Mouse (Mus musculus) erythroblast, embryonic 14.5 days (primary cell): ENCODE measurements around the gene Ergic1. TPM values are rescaled to one million over a fixed set of nuclear protein-coding genes. Genes with fewer than 3 reads are reported as not detected.
A peak's percentile ranks its signal among the peaks of the same experiment; 100 is the strongest.

Experiments
- H3K27me3 ChIP-seq: 2 replicates; pipeline ENCODE4 v1.6.1; 2012; ENCODE audit warnings: inconsistent platforms; ENCODE audit not compliant: control insufficient read depth
- H3K36me3 ChIP-seq: 2 replicates; pipeline ENCODE4 v1.6.1; 2012; ENCODE audit warnings: mild to moderate bottlenecking, inconsistent platforms; ENCODE audit not compliant: control insufficient read depth
- H3K4me1 ChIP-seq: 2 replicates; pipeline ENCODE4 v1.6.1; 2012; ENCODE audit warnings: inconsistent platforms; ENCODE audit not compliant: control insufficient read depth
- H3K4me3 ChIP-seq: replicated peaks from 2 replicates; pipeline ENCODE3; 2012; ENCODE audit warnings: moderate library complexity, mild to moderate bottlenecking, inconsistent platforms
- H3K9me3 ChIP-seq: 2 replicates; pipeline ENCODE4 v1.6.1; 2012; ENCODE audit warnings: low read length, inconsistent platforms, mixed read lengths; ENCODE audit not compliant: control insufficient read depth
- GATA1 ChIP-seq: IDR thresholded peaks from 2 replicates; pipeline ENCODE4 v1.6.1; 2012; ENCODE audit warnings: low read length, inconsistent platforms, mixed read lengths
- TAL1 ChIP-seq: IDR thresholded peaks from 3 replicates; pipeline ENCODE4 v1.6.1; 2012; ENCODE audit warnings: low read length, inconsistent platforms, mixed read lengths
- polyA plus RNA-seq: library from polyadenylated mRNA; stranded (reverse); fragments of >175 nt; gene quantifications from 2 replicates; pipeline ENCODE4 v1.2.3, GENCODE M21; 2012

Ergic1 gene
- polyA plus RNA-seq, 1 experiment = 0.23 TPM

GRCm38 (mm10) chr17:26662204-26662603 lies 100.9 kb downstream of the Ergic1 start:
- Histone ChIP-seq H3K36me3 (no peaks in the 10 kb centered on the region), H3K4me1 (peaks cover 26% of the 10 kb centered on the region), H3K27me3 (peaks cover 12% of the 10 kb centered on the region), H3K9me3 (no peaks in the 10 kb centered on the region), H3K4me3 (no peak overlapping the region)
- TF ChIP-seq GATA1 = no peak
- TF ChIP-seq TAL1 = no peak

GRCm38 (mm10) chr17:26662978-26663683 lies 101.8 kb downstream of the Ergic1 start, which contains the start of gene Atp6v0e:
TSS of gene Atp6v0e (plus strand) at chr17:26663231.
- Histone ChIP-seq H3K27me3 (peaks cover 12% of the 10 kb centered on the region), H3K4me3 (peak within 1 kb of the TSS; percentile 75), H3K9me3 (no peaks in the 10 kb centered on the region), H3K36me3 (no peaks in the 10 kb centered on the region), H3K4me1 (peaks cover 26% of the 10 kb centered on the region)
- TF ChIP-seq GATA1 (no peak), TAL1 (no peak)

GRCm38 (mm10) chr17:26665600-26665999 lies 104.3 kb downstream of the Ergic1 start:
- no peak overlapping the region for H3K4me3 ChIP-seq
- no peaks in the 10 kb centered on the region for H3K36me3 ChIP-seq
- no peaks in the 10 kb centered on the region for H3K9me3 ChIP-seq
- peaks cover 11% of the 10 kb centered on the region for H3K27me3 ChIP-seq
- TF ChIP-seq TAL1 (no peak), GATA1 (no peak)
- peaks cover 26% of the 10 kb centered on the region for H3K4me1 ChIP-seq

GRCm38 (mm10) chr17:26671268-26671667 lies 110.0 kb downstream of the Ergic1 start:
- no peaks in the 10 kb centered on the region for H3K36me3 ChIP-seq
- H3K4me1 ChIP-seq = peaks cover 9% of the 10 kb centered on the region
- no peaks in the 10 kb centered on the region for H3K9me3 ChIP-seq
- TF ChIP-seq GATA1 = no peak
- no peak for TF ChIP-seq TAL1
- H3K27me3 ChIP-seq = peaks cover 29% of the 10 kb centered on the region
- H3K4me3 ChIP-seq = no peak overlapping the region

GRCm38 (mm10) chr17:26675845-26676244 lies 114.6 kb downstream of the Ergic1 start:
- peaks cover 23% of the 10 kb centered on the region for H3K36me3 ChIP-seq
- H3K4me3 ChIP-seq = peak overlapping the region; percentile 74
- H3K27me3 ChIP-seq = peaks cover 26% of the 10 kb centered on the region
- H3K9me3 ChIP-seq = 0 out of 2 replicates have a peak, but pooled peaks cover under 1% of the 10 kb centered on the region
- no peak for TF ChIP-seq TAL1
- TF ChIP-seq GATA1 = no peak
- H3K4me1 ChIP-seq = peaks cover 42% of the 10 kb centered on the region

GRCm38 (mm10) chr17:26676252-26676615 lies 114.9 kb downstream of the Ergic1 start:
- peaks cover 2% of the 10 kb centered on the region; the same call in 1 of the 2 replicates for H3K9me3 ChIP-seq
- TF ChIP-seq TAL1 (no peak), GATA1 (no peak)
- peaks cover 26% of the 10 kb centered on the region for H3K36me3 ChIP-seq
- peak overlapping the region; percentile 74 for H3K4me3 ChIP-seq
- H3K4me1 ChIP-seq = peaks cover 42% of the 10 kb centered on the region
- peaks cover 22% of the 10 kb centered on the region for H3K27me3 ChIP-seq

- Histone ChIP-seq H3K4me3 (peak overlapping the region; percentile 74), H3K4me1 (peaks cover 42% of the 10 kb centered on the region), H3K36me3 (peaks cover 32% of the 10 kb centered on the region), H3K9me3 (peaks cover 5% of the 10 kb centered on the region; the same call in 1 of the 2 replicates), H3K27me3 (peaks cover 21% of the 10 kb centered on the region)
- no peak for TF ChIP-seq TAL1
- TF ChIP-seq GATA1 = no peak
Measured at GRCm38 (mm10) chr17:26676616-26677376, 115.5 kb downstream of the Ergic1 start.

GRCm38 (mm10) chr17:26677711-26678637 lies 116.7 kb downstream of the Ergic1 start:
- H3K27me3 ChIP-seq = peaks cover 14% of the 10 kb centered on the region
- H3K9me3 ChIP-seq = peaks cover 5% of the 10 kb centered on the region; the same call in 1 of the 2 replicates
- peaks cover 40% of the 10 kb centered on the region for H3K4me1 ChIP-seq
- H3K36me3 ChIP-seq = peaks cover 42% of the 10 kb centered on the region
- H3K4me3 ChIP-seq = peak overlapping the region; percentile 74
- TF ChIP-seq GATA1 (no peak), TAL1 (no peak)
